Mouse (Mus musculus): ENCODE measurements around the gene Coro2b.

GRCm38 (mm10) chr9:62535566-62535965 is 1.3 kb downstream of the Coro2b start:
- TF ChIP-seq GATA1 (IDR thresholded peaks at IDR 0.05; ENCODE audit: borderline replicate concordance, low read length) (no peak), FLI1 (IDR thresholded peaks at IDR 0.05; ENCODE audit: low read length) (no peak)

Measured in megakaryocyte, embryonic 14.5 days (primary cell).